Mouse (Mus musculus) lung, postnatal 0 days (tissue): ENCODE data around the gene Fignl1.

Source experiments
- CTCF ChIP-seq: IDR thresholded peaks from 2 replicates; pipeline ENCODE4 v1.5.1; 2016; ENCODE audit warnings: antibody characterized with exemption, mild to moderate bottlenecking
- EP300 ChIP-seq: IDR thresholded peaks from 2 replicates; pipeline ENCODE4 v1.6.1; 2016; ENCODE audit warnings: antibody characterized with exemption, mild to moderate bottlenecking, control low read depth

- TF ChIP-seq CTCF: no peak; the same call in 1 of the 2 replicates
- no peak for TF ChIP-seq EP300
Observed at GRCm38 (mm10) chr11:11853731-11854461, 45.1 kb upstream of the Fignl1 start.
